Mouse (Mus musculus) ES-E14 (cell line): ENCODE measurements at regions not wholly inside any gene's neighbourhood (a gene's known extent, or its start where the extent isn't known, plus 50 kb on each side); places are given as distances from the start of the nearest gene placed in this dataset.

Experiments
- DNase-seq: peaks from one replicate; pipeline ENCODE4 v3.0.0-alpha.2; 2013; ENCODE audit warnings: low read depth, low spot score
- H3K27ac ChIP-seq: 2 replicates; pipeline ENCODE4 v1.5.1; 2012; ENCODE audit warnings: low read depth, mild to moderate bottlenecking, low read length, moderate library complexity, mixed read lengths; ENCODE audit not compliant: poor library complexity, insufficient read depth, severe bottlenecking
- H3K36me3 ChIP-seq: 2 replicates; pipeline ENCODE4 v1.6.1; 2012; ENCODE audit warnings: mild to moderate bottlenecking, low read length, moderate library complexity, mixed read lengths; ENCODE audit not compliant: control insufficient read depth, poor library complexity, insufficient read depth, severe bottlenecking
- H3K4me1 ChIP-seq, 2 experiments: fragments of 150-350 bp in 1 of 2; sonication (generic) in 1 of 2; 2 replicates each; pipeline ENCODE4 v1.6.1; 2012; ENCODE audit warnings: low read length in 2 of 2, mild to moderate bottlenecking in 1 of 2, mixed read lengths in 1 of 2; ENCODE audit not compliant: control insufficient read depth in 2 of 2, insufficient read depth in 2 of 2, poor library complexity in 1 of 2
- H3K4me3 ChIP-seq, 2 experiments: fragments of 150-350 bp in 1 of 2; sonication (generic) in 1 of 2; 2 replicates each; pipeline ENCODE4 v1.5.1; 2012; ENCODE audit warnings: low read length in 2 of 2, low read depth in 1 of 2, mild to moderate bottlenecking in 1 of 2, mixed read lengths in 1 of 2; ENCODE audit not compliant: insufficient read depth in 1 of 2, poor library complexity in 1 of 2, severe bottlenecking in 1 of 2
- H3K9ac ChIP-seq: 2 replicates; pipeline ENCODE4 v1.6.1; 2012; ENCODE audit warnings: low read depth, mild to moderate bottlenecking, low read length, mixed read lengths; ENCODE audit not compliant: poor library complexity, insufficient read depth, severe bottlenecking
- H3K9me3 ChIP-seq: fragments of 150-350 bp; sonication (generic); 2 replicates; pipeline ENCODE4 v1.6.1; 2012; ENCODE audit warnings: low read depth, mild to moderate bottlenecking, low read length; ENCODE audit not compliant: control insufficient read depth, insufficient read depth
- CHD2 ChIP-seq: IDR thresholded peaks from 2 replicates; pipeline ENCODE4 v1.6.1; 2014; ENCODE audit warnings: mild to moderate bottlenecking, low read depth, low read length, inconsistent platforms
- HCFC1 ChIP-seq: IDR thresholded peaks from 2 replicates; pipeline ENCODE4 v1.6.1; 2012; ENCODE audit warnings: low read length, inconsistent platforms, borderline replicate concordance; ENCODE audit not compliant: insufficient read depth
- MAFK ChIP-seq: IDR thresholded peaks from 2 replicates; pipeline ENCODE4 v1.6.1; 2014; ENCODE audit warnings: mild to moderate bottlenecking, low read depth, low read length, inconsistent platforms; ENCODE audit not compliant: insufficient read depth
- ZC3H11A ChIP-seq: IDR thresholded peaks from 2 replicates; pipeline ENCODE4 v1.6.1; 2012; ENCODE audit warnings: low read depth, mild to moderate bottlenecking, inconsistent platforms, low read length, borderline replicate concordance
- ZNF384 ChIP-seq: IDR thresholded peaks from 2 replicates; pipeline ENCODE4 v1.6.1; 2012; ENCODE audit warnings: low read depth, low read length, inconsistent platforms
- in situ Hi-C, 2 experiments: fragments of 600-800 bp; cut with MboI; formaldehyde crosslinking; loops; one replicate each; pipeline ENCODE4 v1.15.1; 2025; ENCODE audit warnings: low sequenced_read_pairs in 2 of 2, inconsistent platforms in 1 of 2; ENCODE audit not compliant: unreplicated experiment in 2 of 2

GRCm38 (mm10) chr14:48371766-48372165, 74.2 kb upstream of the Tmem260 start:
- Histone ChIP-seq H3K36me3 (no peaks in the 10 kb centered on the region), H3K9ac (no peak overlapping the region), H3K4me3 (no peak overlapping the region), H3K27ac (no peak overlapping the region), H3K4me1 (no peaks in the 10 kb centered on the region), H3K9me3 (no peaks in the 10 kb centered on the region)
- in situ Hi-C loops: loop anchor here in 1 of 2 experiments (25.0 kb wide), 1 partner anchor 609 kb away; no protein-coding TSS in a partner anchor
- no peak for DNase-seq
- TF ChIP-seq ZNF384 (no peak), HCFC1 (no peak), MAFK (no peak), ZC3H11A (peak; percentile 58)

GRCm38 (mm10) chr14:48376112-48376511, 69.8 kb upstream of the Tmem260 start:
- Histone ChIP-seq H3K9me3 (no peaks in the 10 kb centered on the region), H3K4me3 (no peak overlapping the region), H3K4me1 (no peaks in the 10 kb centered on the region), H3K36me3 (no peaks in the 10 kb centered on the region), H3K27ac (no peak overlapping the region), H3K9ac (no peak overlapping the region)
- TF ChIP-seq MAFK (no peak), HCFC1 (no peak), CHD2 (no peak), ZNF384 (no peak), ZC3H11A (no peak)
- no peak for DNase-seq
- in situ Hi-C loops: no loop called here
